Mouse (Mus musculus) WW6 (cell line): ENCODE data around the gene Nt5dc2.

Experiments
- DNase-seq: peaks from one replicate; pipeline ENCODE4 v3.0.0-alpha.2; 2013; ENCODE audit warnings: low read depth, low spot score

The Nt5dc2 gene

GRCm38 (mm10) chr14:31130236-31131220 lies at the start of gene Nt5dc2:
TSS of gene Nt5dc2 (plus strand) at chr14:31131053.
- peak; percentile 65 for DNase-seq

DNA sequence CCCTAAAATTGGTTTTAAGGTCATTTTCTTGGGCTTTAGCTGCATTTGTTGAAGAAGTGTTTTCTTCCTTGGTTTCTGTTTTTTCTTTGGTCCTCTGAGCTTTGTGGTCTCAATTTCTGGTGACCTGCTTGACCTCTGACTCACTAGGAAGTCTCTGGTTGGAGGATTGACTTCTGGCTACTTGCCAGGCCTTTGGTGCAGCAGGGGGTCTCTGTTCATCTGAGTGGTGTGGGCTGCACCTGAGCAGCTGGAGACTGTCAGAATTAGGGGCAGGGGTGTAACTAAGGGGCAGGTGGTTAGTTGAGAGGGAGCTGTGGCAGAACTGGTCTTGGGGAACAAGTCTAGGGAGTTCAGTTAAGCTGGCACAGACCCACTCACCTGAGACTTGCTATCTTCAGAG lies 49.7 kb upstream of the Nt5dc2 start:
- DNase-seq = peak; percentile 11

DNA sequence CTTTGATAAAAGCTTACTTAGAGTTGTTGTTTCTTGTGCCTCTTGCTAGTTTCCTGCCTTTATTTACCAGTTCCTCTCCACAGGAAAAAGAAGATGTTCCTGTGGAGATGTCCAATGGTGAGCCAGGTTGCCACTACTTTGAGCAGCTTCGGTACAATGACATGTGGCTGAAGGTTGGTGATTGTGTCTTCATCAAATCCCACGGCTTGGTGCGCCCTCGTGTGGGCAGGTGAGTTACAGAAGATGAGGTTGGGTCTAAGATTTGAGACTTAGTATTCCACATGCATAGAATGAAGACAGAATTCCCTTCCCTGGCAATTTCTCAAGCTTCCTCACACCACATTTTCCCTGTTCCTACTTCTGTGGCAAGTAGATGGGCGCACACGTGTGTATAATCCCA lies 43.4 kb upstream of the Nt5dc2 start:
- DNase-seq = peak; percentile 20

GRCm38 (mm10) chr14:31088515-31088914 lies 42.3 kb upstream of the Nt5dc2 start:
- DNase-seq = no peak

DNA sequence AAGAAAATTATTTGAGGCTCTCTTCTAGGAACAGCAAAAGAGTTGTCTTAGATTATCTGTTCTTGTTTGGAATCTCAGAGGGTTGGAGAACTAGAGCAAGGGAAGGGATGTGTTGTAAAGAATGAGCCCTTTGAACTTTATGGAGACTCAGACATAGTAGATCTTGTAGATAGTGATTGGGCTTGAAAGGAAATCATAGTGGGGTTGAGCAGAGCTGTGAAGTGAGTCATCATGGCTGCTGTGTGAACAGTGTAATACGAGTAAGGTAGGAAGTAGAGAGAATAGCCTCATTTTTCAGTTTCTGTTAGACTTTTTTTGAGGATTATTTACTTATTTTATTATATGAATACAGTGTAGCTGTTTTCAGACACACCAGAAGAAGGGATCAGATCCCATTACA lies 40.9 kb upstream of the Nt5dc2 start:
- DNase-seq = no peak

DNA sequence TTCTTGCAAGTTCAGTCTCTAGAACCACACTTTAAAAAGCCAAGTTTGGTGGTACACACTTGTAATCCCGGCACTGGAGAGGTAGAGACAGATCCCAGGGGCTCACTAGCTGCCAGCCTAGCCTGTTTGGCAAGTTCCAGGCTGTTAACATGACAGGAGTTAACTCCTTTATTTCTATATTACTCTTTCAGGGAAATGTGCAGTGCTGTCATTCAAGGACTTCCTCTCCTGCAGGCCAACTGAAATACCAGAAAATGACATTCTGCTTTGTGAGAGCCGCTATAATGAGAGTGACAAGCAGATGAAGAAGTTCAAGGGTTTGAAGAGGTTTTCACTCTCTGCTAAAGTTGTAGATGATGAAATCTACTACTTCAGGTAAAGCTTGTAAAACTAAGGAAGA lies 25.7 kb upstream of the Nt5dc2 start:
- DNase-seq = no peak

- DNase-seq = no peak
These were observed 20.2 kb upstream of the Nt5dc2 start for GRCm38 (mm10) chr14:31110613-31111012.

GRCm38 (mm10) chr14:31112187-31112586 lies 18.7 kb upstream of the Nt5dc2 start:
- DNase-seq = no peak

GRCm38 (mm10) chr14:31114011-31114410 lies 16.8 kb upstream of the Nt5dc2 start:
- DNase-seq = no peak

- no peak for DNase-seq
These were observed 15.3 kb upstream of the Nt5dc2 start for GRCm38 (mm10) chr14:31115522-31115921.

- no peak for DNase-seq
These were observed 5.5 kb upstream of the Nt5dc2 start for GRCm38 (mm10) chr14:31125106-31126075.

GRCm38 (mm10) chr14:31126826-31127225 lies 4.0 kb upstream of the Nt5dc2 start:
- DNase-seq = no peak

GRCm38 (mm10) chr14:31128101-31128825 lies 2.6 kb upstream of the Nt5dc2 start:
- DNase-seq = no peak

- peak; percentile 93 for DNase-seq
These were observed 2.0 kb upstream of the Nt5dc2 start, which contains the start of gene Smim4 for GRCm38 (mm10) chr14:31128826-31129219. TSS of gene Smim4 (minus strand) at chr14:31128956.

GRCm38 (mm10) chr14:31129326-31130235 lies 1.3 kb upstream of the Nt5dc2 start:
- DNase-seq = no peak

DNA sequence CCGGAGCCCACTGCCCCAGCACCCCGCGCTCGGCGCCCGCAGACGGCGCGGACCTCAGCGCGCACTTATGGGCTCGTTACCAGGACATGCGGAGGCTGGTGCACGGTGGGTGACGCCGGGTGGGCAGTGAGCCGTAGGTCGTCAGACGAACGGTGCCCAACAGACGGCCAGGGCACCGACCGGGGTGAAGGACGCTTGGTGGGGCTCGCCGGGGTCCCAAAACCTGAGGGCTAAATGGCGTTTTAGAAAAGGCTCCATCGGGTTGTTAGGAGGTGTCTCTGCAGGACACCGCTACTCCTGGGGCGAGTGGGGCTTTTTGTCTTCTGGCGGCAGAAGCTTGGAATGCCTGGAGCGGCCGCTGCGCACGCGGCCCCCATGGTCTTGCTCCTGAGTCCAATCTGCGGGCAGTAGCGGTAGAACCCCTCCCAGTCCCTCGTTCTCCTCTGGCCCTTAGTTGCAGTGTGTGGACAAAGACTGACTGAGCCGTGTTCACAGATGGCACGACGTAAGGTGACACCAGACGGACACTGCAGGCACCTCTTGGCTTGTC lies 494 bp downstream of the Nt5dc2 start:
- DNase-seq = no peak

DNA sequence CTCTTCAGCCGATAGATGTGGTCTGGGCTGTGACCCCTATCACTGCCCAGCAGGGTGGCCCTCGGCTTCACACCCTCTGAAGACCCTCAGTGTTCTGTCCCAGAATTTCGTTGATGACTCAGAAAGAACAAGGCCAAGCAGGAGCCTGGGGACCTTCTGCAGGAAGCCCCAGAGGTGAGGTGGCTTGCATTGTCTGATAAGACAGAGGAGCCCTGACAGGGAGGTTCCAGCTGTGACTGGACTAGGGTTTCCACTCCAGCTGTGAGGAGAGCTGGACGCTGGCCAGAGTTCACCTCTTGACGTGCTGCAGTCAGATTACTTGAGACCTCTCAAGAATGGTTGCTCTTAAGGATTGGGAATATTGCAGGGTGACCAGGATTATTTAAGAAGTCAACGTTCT lies 1.2 kb downstream of the Nt5dc2 start:
- DNase-seq = no peak

DNA sequence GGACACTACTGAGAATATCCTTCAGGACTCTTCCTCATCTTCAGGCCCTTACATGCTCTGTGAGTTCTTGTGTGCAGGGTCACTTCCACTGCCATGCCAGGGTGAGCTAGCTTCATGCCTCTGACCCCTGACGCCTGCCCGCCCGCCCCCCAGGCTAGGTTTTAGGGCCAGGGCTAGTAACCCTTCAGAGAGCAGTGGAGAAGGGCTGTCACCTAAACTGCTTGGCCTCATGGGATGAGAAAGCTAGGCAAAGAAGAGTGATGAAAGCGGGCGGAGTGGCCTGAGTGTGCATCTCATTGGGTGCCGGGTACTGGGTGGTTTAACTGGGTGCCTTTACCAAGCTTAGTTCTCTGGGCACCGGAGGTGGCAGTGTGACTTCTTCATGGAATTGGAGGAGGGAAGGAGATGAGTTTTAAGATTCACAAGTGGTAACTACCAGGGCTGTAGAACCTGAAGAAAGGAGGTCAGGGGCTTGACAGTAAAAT lies 1.7 kb downstream of the Nt5dc2 start:
- no peak for DNase-seq

DNA sequence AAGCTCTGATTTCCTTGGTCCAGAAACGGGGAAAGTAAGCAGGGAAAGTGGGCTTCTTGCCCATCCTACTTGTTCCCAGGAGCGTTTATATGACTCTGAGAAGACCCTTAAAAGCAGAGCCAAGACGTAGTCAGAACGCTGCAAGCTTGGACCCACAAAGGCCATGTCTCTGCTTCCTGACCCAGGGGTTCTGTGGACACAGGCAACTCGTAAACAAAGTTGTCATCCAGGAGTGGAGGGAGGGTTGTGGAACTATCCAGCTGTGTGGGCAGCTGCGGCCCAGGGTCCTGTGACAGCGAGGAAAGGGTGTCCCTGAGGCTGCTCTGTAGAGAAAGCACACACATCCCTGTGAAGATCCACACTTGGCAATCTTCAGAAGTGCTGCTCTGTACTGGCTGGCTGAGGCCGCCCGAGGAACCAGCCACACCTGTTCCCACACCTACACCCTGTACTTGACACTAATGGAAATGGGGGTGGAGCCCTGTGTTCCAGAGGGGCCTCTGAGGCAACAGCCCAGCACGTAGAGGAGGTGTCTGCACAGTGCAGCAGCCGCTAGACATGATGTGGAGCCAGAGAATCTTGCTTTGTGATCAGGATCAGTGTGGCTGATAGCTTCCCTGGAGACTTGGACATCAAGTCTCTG lies 2.3 kb downstream of the Nt5dc2 start:
- no peak for DNase-seq
